Mouse (Mus musculus): ENCODE data around the gene Grb7. TPM values are rescaled to one million over a fixed set of nuclear protein-coding genes. Genes with fewer than 3 reads are reported as not detected.

The Grb7 gene
- total and polyA plus RNA-seq, 3 experiments = 4.5 to 11.5 (median 8.0) TPM

DNA sequence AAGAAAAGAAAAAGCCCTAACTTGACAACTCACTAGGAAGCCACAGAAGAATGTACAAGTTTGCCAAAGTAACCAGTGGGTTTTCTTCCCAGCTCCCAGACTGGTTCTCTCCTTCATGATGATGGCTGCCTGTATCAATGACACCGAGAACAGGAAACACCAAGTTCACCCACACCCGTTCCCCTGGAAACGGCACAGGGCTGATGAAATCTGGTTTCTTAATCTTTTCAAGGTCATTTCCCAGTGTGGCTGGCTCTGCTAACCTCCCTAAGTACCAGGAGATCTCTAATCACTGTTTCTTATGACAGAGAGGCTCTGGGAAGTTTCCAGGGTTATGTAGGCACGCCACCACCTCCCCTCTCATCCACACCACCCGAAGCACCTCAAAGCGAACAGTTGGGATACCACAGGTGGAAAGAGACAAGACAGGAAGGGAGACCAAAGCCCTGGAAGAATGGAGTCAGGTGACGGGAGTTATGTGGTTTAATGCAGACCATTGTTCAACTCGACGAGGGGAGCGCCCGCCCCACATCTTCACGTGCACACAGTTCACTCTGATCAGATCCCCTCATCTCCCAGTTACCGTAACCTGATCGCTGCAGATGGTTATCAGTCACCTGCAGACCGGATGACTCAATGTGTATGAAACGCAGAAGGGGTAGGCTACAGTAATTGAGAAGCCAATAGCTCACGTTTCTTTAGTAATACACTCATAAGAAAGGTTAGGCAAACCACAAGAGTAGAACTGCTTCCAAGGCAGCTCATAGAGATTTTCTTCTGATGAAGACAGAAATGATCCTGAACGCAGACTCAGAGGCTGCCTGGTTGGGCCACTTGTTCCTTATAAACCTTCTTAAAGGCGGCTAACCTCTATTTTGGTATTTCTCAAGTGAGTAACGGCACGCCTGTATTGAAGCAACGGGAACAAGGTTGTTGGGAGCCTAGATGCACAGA, 23.8 kb downstream of the Grb7 start:
- dilution Hi-C loops (cut with MboI; ENCODE audit: extremely low pct_ligation_motif_present, extremely low pct_unique_long_range_greater_than_20kb, low sequenced_read_pairs) (no loop called here), in situ Hi-C loops (cut with MboI; ENCODE audit: low pct_ligation_motif_present, low pct_unique_long_range_greater_than_20kb, low sequenced_read_pairs) (loop anchor here (5.0 kb wide), 1 partner anchor 192 kb away; the partner anchor contains the start of gene Gsdma)
- Histone ChIP-seq H3K4me3 (replicated peaks in 1 of 3; ENCODE audit: low read depth in 2 of 3, low read length in 2 of 3, poor library complexity in 1 of 3) (peak overlapping the region in 2 of 3 experiments; percentile 6 to 20), H3K4me1 (ENCODE audit: control insufficient read depth in 1 of 2, insufficient read depth in 2 of 2) (peaks cover 40 to 83% of the 10 kb centered on the region in 2 experiments), H3K27me3 (replicated peaks) (no peaks in the 10 kb centered on the region), H3K79me2 (replicated peaks; ENCODE audit: control insufficient read depth, extremely low read depth, insufficient read depth, poor library complexity, severe bottlenecking) (peaks cover 98% of the 10 kb centered on the region), H3K4me2 (ENCODE audit: insufficient read depth, low read depth, poor library complexity, severe bottlenecking) (peak overlapping the region; percentile 33), H3K27ac (ENCODE audit: insufficient read depth, low read depth) (peak overlapping the region; percentile 93), H3K36me3 (replicated peaks in 1 of 2; ENCODE audit: control insufficient read depth in 1 of 2, insufficient read depth in 1 of 2, low read length in 1 of 2) (peaks cover 66 to 90% of the 10 kb centered on the region in 2 experiments), H3K9me3 (replicated peaks; ENCODE audit: low read length) (no peaks in the 10 kb centered on the region), H3K9ac (ENCODE audit: insufficient read depth, low read depth) (peak overlapping the region; percentile 51)
- DNase-seq (ENCODE audit: extremely low read depth) = peak; percentile 71
- TF ChIP-seq PAX5 (IDR thresholded peaks at IDR 0.05; ENCODE audit: low read length) (no peak), GABPA (IDR thresholded peaks at IDR 0.05; ENCODE audit: insufficient replicate concordance, low read depth, low read length) (no peak), ZKSCAN1 (IDR thresholded peaks at IDR 0.05; ENCODE audit: borderline replicate concordance, low read depth, low read length) (no peak), JUN (IDR thresholded peaks at IDR 0.05; ENCODE audit: insufficient read depth, low read depth, low read length) (no peak; the same call in 1 of the 2 replicates), ZC3H11A (IDR thresholded peaks at IDR 0.05; ENCODE audit: low read depth, low read length) (no peak), SIN3A (IDR thresholded peaks at IDR 0.05; ENCODE audit: low read length) (no peak; the same call in 1 of the 2 replicates), RAD21 (IDR thresholded peaks at IDR 0.05; ENCODE audit: low read depth, low read length) (no peak), KAT2A (IDR thresholded peaks at IDR 0.05; ENCODE audit: insufficient replicate concordance, low read length) (0 out of 2 replicates have a peak, but pooled peaks have one; percentile 31), ELF1 (IDR thresholded peaks at IDR 0.05; ENCODE audit: low read depth, low read length) (no peak), POLR2AphosphoS2 (IDR thresholded peaks at IDR 0.05; ENCODE audit: low read depth, low read length) (no peak), E2F4 (IDR thresholded peaks at IDR 0.05; ENCODE audit: insufficient replicate concordance, low read depth, low read length) (0 out of 2 replicates have a peak, but pooled peaks have one; percentile 22), UBTF (IDR thresholded peaks at IDR 0.05; ENCODE audit: low read depth, low read length) (no peak), JUND (conservative IDR thresholded peaks at IDR 0.05; ENCODE audit: low read depth, low read length) (0 out of 2 replicates have a peak, but pooled peaks have one; percentile 39), CHD1 (IDR thresholded peaks at IDR 0.05; ENCODE audit: low read depth, low read length) (peak; percentile 75; the same call in 1 of the 2 replicates), MXI1 (IDR thresholded peaks at IDR 0.05; ENCODE audit: low read depth, low read length) (no peak; the same call in 1 of the 2 replicates), MAFK (IDR thresholded peaks at IDR 0.05; ENCODE audit: insufficient replicate concordance, low read length) (peak; percentile 6; the same call in 1 of the 2 replicates), TBP (conservative IDR thresholded peaks at IDR 0.05; ENCODE audit: low read depth, low read length) (no peak), NELFE (IDR thresholded peaks at IDR 0.05; ENCODE audit: low read depth, low read length) (no peak; the same call in 1 of the 2 replicates), MAZ (IDR thresholded peaks at IDR 0.05; ENCODE audit: low read depth, low read length) (peak; percentile 53; the same call in 1 of the 2 replicates), HCFC1 (IDR thresholded peaks at IDR 0.05; ENCODE audit: low read depth, low read length) (no peak), BHLHE40 (IDR thresholded peaks at IDR 0.05; ENCODE audit: low read depth, low read length) (peak; percentile 99), MAX (IDR thresholded peaks at IDR 0.05; ENCODE audit: low read length) (peak; percentile 58), RCOR1 (conservative IDR thresholded peaks at IDR 0.05; ENCODE audit: low read depth, low read length) (no peak; the same call in 1 of the 2 replicates), CTCF (conservative IDR thresholded peaks at IDR 0.05 in 1 of 2, IDR thresholded peaks at IDR 0.05 in 1 of 2; ENCODE audit: low read depth in 2 of 2, low read length in 2 of 2) (no peak), MEF2A (IDR thresholded peaks at IDR 0.05; ENCODE audit: borderline replicate concordance, low read depth, low read length) (peak; percentile 45; the same call in 1 of the 2 replicates), ZMIZ1 (IDR thresholded peaks at IDR 0.05; ENCODE audit: low read depth, low read length) (peak; percentile 80), POLR2A (IDR thresholded peaks at IDR 0.05; ENCODE audit: low read depth, low read length) (no peak), TCF12 (IDR thresholded peaks at IDR 0.05; ENCODE audit: low read depth, low read length) (peak; percentile 51; the same call in 1 of the 2 replicates), MYC (IDR thresholded peaks at IDR 0.05; ENCODE audit: low read depth, low read length) (peak; percentile 57), NRF1 (IDR thresholded peaks at IDR 0.05; ENCODE audit: low read depth, low read length) (no peak), ETS1 (conservative IDR thresholded peaks at IDR 0.05; ENCODE audit: low read depth, low read length) (peak; percentile 81), ZNF384 (IDR thresholded peaks at IDR 0.05; ENCODE audit: low read depth, low read length) (peak; percentile 20; the same call in 1 of the 2 replicates), IRF4 (IDR thresholded peaks at IDR 0.05; ENCODE audit: low read depth, low read length) (peak; percentile 62), CHD2 (IDR thresholded peaks at IDR 0.05; ENCODE audit: low read length) (peak; percentile 51; the same call in 1 of the 2 replicates), EP300 (IDR thresholded peaks at IDR 0.05; ENCODE audit: low read length) (peak; percentile 67), USF1 (IDR thresholded peaks at IDR 0.05; ENCODE audit: low read depth, low read length) (no peak), USF2 (conservative IDR thresholded peaks at IDR 0.05; ENCODE audit: low read depth, low read length) (no peak)
